Mouse (Mus musculus): ENCODE results near the gene Large2.

DNA sequence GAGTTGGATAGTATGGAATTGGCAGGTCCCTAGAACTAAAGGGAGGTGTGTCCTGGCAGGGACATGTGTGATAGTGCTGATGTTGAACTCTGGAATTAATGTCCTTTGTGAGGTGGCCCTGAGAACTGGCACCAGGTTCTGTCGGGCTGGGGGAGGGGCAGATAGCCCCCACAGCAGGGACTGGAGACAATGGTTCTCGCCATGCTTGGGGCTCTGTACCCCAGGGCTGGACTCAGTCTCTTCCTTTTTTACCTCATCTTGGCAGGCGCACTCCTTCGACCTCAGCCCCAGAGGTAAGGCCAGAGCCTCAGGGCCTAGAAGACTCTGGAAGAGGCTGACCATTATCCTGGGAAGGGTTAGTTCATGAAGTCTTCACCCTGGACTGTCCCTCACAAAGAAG is 8.1 kb upstream of the Large2 start:
- TF ChIP-seq EP300 (optimal IDR thresholded peaks at IDR 0.05): no peak
- TF ChIP-seq CTCF (IDR thresholded peaks at IDR 0.05; ENCODE audit: low read depth): no peak
